Mouse (Mus musculus) thymus, adult 2 months (tissue): ENCODE data around the gene Os9.

Experiments used
- CTCF ChIP-seq: fragments of 200-500 bp; IDR thresholded peaks from 2 replicates; pipeline ENCODE4 v1.5.1; 2012; ENCODE audit warnings: mild to moderate bottlenecking, control low read depth, low read length, moderate library complexity, borderline replicate concordance; ENCODE audit not compliant: control insufficient read depth, poor library complexity, insufficient read depth; ENCODE audit errors: extremely low read depth
- POLR2A ChIP-seq: fragments of 200-500 bp; IDR thresholded peaks from 2 replicates; pipeline ENCODE4 v1.6.1; 2012; ENCODE audit warnings: mild to moderate bottlenecking, low read length, control low read depth, moderate library complexity; ENCODE audit not compliant: control insufficient read depth, poor library complexity, insufficient read depth; ENCODE audit errors: extremely low read depth

DNA sequence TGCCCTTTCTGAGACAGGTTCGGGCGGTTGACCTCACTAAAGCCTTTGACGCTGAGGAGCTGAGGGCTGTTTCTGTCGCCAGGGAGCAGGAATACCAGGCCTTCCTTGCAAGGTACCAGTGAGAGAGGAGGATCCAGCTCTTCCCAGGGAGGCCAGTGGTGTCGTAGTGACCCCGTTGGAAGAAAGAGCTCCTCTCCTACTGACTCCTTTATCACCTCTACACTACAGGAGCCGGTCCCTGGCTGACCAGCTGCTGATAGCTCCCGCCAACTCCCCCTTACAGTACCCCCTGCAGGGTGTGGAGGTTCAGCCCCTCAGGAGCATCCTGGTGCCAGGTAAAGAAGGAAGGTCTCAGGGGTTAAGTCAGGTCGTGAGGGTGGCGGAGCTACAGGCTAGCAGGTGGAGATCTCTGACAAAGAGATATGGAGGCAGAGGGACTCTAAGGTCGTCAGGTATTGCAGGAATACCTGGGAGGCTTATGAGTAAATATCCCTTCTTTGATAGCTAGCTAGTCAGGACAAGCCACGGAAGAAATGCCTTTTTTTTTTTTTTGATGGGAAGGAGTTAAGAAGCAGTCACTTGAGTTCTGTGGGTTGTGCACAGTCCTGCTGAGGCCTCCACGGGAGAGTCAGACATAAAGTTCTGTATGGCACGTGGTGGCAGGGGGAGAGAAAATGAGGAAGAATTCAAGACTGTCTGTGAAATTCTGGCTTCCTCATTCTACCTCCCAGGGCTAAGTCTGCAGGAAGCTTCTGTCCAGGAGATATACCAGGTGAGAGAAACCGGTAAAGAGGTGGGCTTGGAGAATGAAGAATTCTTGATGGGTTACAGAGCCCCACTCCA, 46.1 kb upstream of the Os9 start:
- TF ChIP-seq CTCF (no peak), POLR2A (no peak)
